Mouse (Mus musculus) forebrain, embryonic 14.5 days (tissue): Measurements from ENCODE around the gene Stk24. TPM values are rescaled to one million over a fixed set of nuclear protein-coding genes. Genes with fewer than 3 reads are reported as not detected.

Experiments used
- ATAC-seq: fragments of 200-750 bp; cut with Nextera tagmentation; 2 replicates; pipeline ENCODE4 v1.8.0; 2017; ENCODE audit warnings: mild to moderate bottlenecking, moderate library complexity
- DNase-seq: peaks from one replicate; pipeline ENCODE4 v3.0.0-alpha.2; 2015; ENCODE audit warnings: low spot score
- H3K27ac ChIP-seq: fragments of 300-500 bp; sonication (generic); 2 replicates; pipeline ENCODE4 v1.5.1; 2014; ENCODE audit warnings: low read depth, mild to moderate bottlenecking, control low read depth, low read length, moderate library complexity
- H3K27me3 ChIP-seq: fragments of 300-500 bp; sonication (generic); replicated peaks from 2 replicates; pipeline ENCODE4 v1.6.1; 2014; ENCODE audit warnings: low read length, control low read depth, mixed read lengths; ENCODE audit not compliant: control insufficient read depth, insufficient read depth
- H3K36me3 ChIP-seq: fragments of 300-500 bp; sonication (generic); 2 replicates; pipeline ENCODE4 v1.6.1; 2014; ENCODE audit warnings: low read length, control low read depth; ENCODE audit not compliant: control insufficient read depth, insufficient read depth
- H3K4me1 ChIP-seq: fragments of 300-500 bp; sonication (generic); 2 replicates; pipeline ENCODE4 v1.6.1; 2014; ENCODE audit warnings: antibody characterized with exemption, low read length, control low read depth; ENCODE audit not compliant: control insufficient read depth, insufficient read depth
- H3K4me2 ChIP-seq: fragments of 300-500 bp; sonication (generic); 2 replicates; pipeline ENCODE4 v1.6.1; 2014; ENCODE audit warnings: mild to moderate bottlenecking, control low read depth, low read length
- H3K4me3 ChIP-seq: fragments of 300-500 bp; sonication (generic); 2 replicates; pipeline ENCODE4 v1.5.1; 2014; ENCODE audit warnings: low read depth, low read length, control low read depth
- H3K9ac ChIP-seq: fragments of 300-500 bp; sonication (generic); 2 replicates; pipeline ENCODE4 v1.6.1; 2014; ENCODE audit warnings: mild to moderate bottlenecking, low read length, control low read depth, moderate library complexity
- H3K9me3 ChIP-seq: fragments of 300-500 bp; sonication (generic); replicated peaks from 2 replicates; pipeline ENCODE4 v1.6.1; 2016; ENCODE audit warnings: low read length, control low read depth, mixed read lengths; ENCODE audit not compliant: control insufficient read depth
- WGBS: fragments of 180-500 bp; shearing (Covaris S2); extraction: QIAGEN DNeasy Blood & Tissue Kit; methylation state at CpG from one replicate; pipeline ENCODE4 v1.1.7; 2014; 5-methylcytosine and 5-hydroxymethylcytosine counted together
- polyA plus RNA-seq: library from polyadenylated mRNA; unstranded; fragments of >200 nt; fragmentation: Nextera tagmentation; extraction: Ambion mirVana; gene quantifications from 2 replicates; pipeline ENCODE4 v1.2.1, GENCODE M21; 2014

Stk24 gene
- polyA plus RNA-seq, 1 experiment from 2014 or later, result 20.8 TPM

GRCm38 (mm10) chr14:121248346-121248745 is 131.5 kb downstream of the Stk24 start:
- Histone ChIP-seq H3K27ac (no peak overlapping the region), H3K4me3 (no peak overlapping the region), H3K36me3 (peaks cover 15% of the 10 kb centered on the region), H3K9me3 (no peaks in the 10 kb centered on the region), H3K4me2 (no peak overlapping the region), H3K4me1 (no peaks in the 10 kb centered on the region), H3K27me3 (no peaks in the 10 kb centered on the region), H3K9ac (no peak overlapping the region)
- WGBS, result 80% methylated on average over 5 of the region's 5 CpGs
- ATAC-seq (no peak), DNase-seq (no peak)

GRCm38 (mm10) chr14:121247287-121247686 is 132.5 kb downstream of the Stk24 start:
- Histone ChIP-seq H3K36me3 (peaks cover 25% of the 10 kb centered on the region), H3K4me2 (no peak overlapping the region), H3K4me3 (no peak overlapping the region), H3K27me3 (no peaks in the 10 kb centered on the region), H3K27ac (no peak overlapping the region), H3K9me3 (no peaks in the 10 kb centered on the region), H3K4me1 (no peaks in the 10 kb centered on the region), H3K9ac (no peak overlapping the region)
- ATAC-seq, result no peak
- DNase-seq, result no peak
- 60% methylated on average over 7 of the region's 7 CpGs for WGBS

DNA sequence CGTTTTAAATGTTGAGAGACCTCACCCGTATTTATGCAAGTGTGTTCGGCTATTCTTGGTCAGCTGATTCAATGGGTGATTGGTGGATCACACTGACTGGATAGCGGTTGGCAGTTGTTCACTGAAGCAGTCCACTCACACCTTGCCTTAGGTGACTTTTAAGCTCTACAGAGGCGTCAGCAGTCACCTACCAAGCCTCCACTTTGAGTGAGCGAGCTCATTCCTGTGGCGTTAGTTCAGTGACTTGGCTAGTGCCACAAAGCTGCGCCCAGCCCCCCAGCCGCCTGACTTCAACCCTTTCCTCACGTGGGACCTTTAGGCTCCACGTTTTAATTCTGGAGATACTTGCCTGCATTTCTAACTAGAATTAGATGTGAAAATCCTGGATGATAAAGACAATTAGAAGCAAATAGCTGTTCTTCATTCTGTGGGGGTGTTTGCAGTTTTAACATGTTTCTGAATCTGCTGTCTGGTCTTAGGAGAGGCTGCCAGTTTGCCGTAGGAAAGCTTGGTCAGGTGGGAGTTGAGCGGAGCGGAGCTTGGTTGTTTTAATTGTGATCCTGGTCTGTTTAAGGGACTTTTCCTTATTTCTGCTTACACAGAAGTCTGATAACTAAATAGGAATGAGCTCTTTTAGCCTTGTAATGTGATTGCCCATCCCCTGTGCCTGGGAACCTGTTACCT is 133.6 kb downstream of the Stk24 start:
- no peaks in the 10 kb centered on the region for H3K9me3 ChIP-seq
- ATAC-seq (no peak), DNase-seq (no peak)
- no peaks in the 10 kb centered on the region for H3K27me3 ChIP-seq
- no peak overlapping the region for H3K9ac ChIP-seq
- H3K4me3 ChIP-seq, result no peak overlapping the region
- no peaks in the 10 kb centered on the region for H3K4me1 ChIP-seq
- no peak overlapping the region for H3K4me2 ChIP-seq
- WGBS, result 82% methylated on average over 14 of the region's 14 CpGs
- peaks cover 36% of the 10 kb centered on the region for H3K36me3 ChIP-seq
- H3K27ac ChIP-seq, result no peak overlapping the region

DNA sequence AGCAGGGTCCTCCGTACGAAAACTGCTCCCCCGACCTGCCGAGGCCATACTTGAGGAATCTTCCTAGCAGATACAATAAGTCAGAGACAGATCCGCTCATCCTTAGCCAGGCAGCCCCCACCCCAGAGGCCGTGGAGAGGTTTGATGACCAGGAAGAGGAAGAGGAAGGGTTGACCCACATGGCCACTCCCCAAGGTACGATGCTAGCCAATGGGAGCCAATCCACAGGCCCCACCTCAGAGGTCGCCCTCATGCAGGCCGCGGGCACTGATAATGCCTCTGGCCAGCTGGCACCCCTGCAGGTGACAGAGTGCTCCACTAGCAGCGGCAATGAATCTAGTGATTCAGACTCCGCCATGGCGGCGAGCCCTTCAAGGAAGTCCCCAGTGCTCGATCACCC is 135.7 kb downstream of the Stk24 start:
- H3K36me3 ChIP-seq, result peaks cover 50% of the 10 kb centered on the region
- 95% methylated on average over 15 of the region's 15 CpGs for WGBS
- no peak for ATAC-seq

DNA sequence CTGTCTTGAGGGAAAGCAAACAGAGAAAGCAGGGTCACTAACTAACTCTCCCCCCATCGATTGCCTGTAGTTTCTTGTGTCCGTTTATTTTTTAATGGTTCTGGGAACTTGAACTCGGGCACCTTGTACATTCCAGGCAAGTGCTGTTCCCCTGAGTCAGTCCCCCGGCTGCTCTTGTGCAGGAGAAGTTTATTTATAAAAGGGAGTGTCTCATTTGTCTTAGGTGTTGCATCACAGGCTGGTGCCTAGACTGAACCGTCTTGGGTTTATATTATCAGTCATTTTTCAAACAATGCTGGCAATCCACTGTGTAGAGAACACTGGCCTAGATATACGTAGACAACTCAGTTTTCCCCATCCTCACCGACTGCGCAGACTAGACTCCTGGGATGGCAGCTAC is 140.4 kb downstream of the Stk24 start:
- peaks cover 65% of the 10 kb centered on the region for H3K36me3 ChIP-seq
- WGBS, result 95% methylated on average over 8 of the region's 8 CpGs

More for the DNA sequence above, 135.7 kb downstream of the Stk24 start:
- Histone ChIP-seq H3K4me1 (no peaks in the 10 kb centered on the region), H3K9ac (no peak overlapping the region), H3K4me3 (no peak overlapping the region), H3K9me3 (no peaks in the 10 kb centered on the region), H3K27ac (no peak overlapping the region), H3K4me2 (no peak overlapping the region), H3K27me3 (no peaks in the 10 kb centered on the region)
- no peak for DNase-seq

DNA sequence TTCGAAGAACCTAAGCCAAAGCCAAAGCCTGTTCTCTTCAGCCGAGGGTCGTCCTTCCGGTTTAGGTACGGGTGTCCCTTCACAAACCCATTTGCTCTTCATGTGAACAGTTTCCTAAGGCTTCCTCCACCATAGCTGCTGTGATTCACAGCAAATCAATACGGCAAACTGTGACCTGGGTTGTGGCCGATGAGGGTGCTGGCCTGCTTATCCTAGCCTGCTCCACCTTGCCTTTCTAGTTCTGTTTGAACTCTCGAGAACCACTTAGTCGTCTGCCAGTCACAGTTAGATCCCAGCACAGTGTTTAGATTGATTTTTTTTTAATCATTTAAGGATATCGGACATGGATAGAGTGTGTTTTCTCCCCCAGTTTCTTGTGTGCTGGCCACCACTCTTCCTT is 141.1 kb downstream of the Stk24 start:
- Histone ChIP-seq H3K4me1 (no peaks in the 10 kb centered on the region), H3K4me2 (no peak overlapping the region), H3K36me3 (peaks cover 65% of the 10 kb centered on the region), H3K27ac (no peak overlapping the region), H3K9me3 (no peaks in the 10 kb centered on the region), H3K27me3 (no peaks in the 10 kb centered on the region), H3K9ac (no peak overlapping the region), H3K4me3 (no peak overlapping the region)
- DNase-seq (no peak), ATAC-seq (no peak)
- WGBS, result 94% methylated on average over 10 of the region's 10 CpGs

More for the DNA sequence above, 140.4 kb downstream of the Stk24 start:
- Histone ChIP-seq H3K27ac (no peak overlapping the region), H3K4me2 (no peak overlapping the region), H3K9me3 (no peaks in the 10 kb centered on the region), H3K4me1 (no peaks in the 10 kb centered on the region), H3K27me3 (no peaks in the 10 kb centered on the region), H3K4me3 (no peak overlapping the region), H3K9ac (no peak overlapping the region)
- ATAC-seq (no peak), DNase-seq (no peak)

- H3K36me3 ChIP-seq, result peaks cover 55% of the 10 kb centered on the region
- H3K9ac ChIP-seq, result no peak overlapping the region
- no peaks in the 10 kb centered on the region for H3K9me3 ChIP-seq
- ATAC-seq (no peak), DNase-seq (no peak)
- no peaks in the 10 kb centered on the region for H3K27me3 ChIP-seq
- no peak overlapping the region for H3K4me2 ChIP-seq
- no peaks in the 10 kb centered on the region for H3K4me1 ChIP-seq
- H3K4me3 ChIP-seq, result no peak overlapping the region
- 85% methylated on average over 4 of the region's 4 CpGs for WGBS
- no peak overlapping the region for H3K27ac ChIP-seq
Observed at GRCm38 (mm10) chr14:121236736-121237135, 143.1 kb downstream of the Stk24 start.

Other genes with a start within 250 kb of the Stk24 start
- not detected in 2 replicates for gene Slc15a1, start 125.2 kb upstream of the Stk24 start, polyA plus RNA-seq